Mouse (Mus musculus) liver, embryonic 11.5 days (tissue): ENCODE data around the gene Slc43a2. TPM values are rescaled to one million over a fixed set of nuclear protein-coding genes. Genes with fewer than 3 reads are reported as not detected.

Experiments
- ATAC-seq: fragments of 200-750 bp; cut with Nextera tagmentation; replicated peaks from 2 replicates; pipeline ENCODE4 v1.8.0; 2017; ENCODE audit warnings: moderate number of reproducible peaks, mild to moderate bottlenecking, moderate TSS enrichment, moderate library complexity; ENCODE audit not compliant: low FRiP score
- DNase-seq: peaks from one replicate; pipeline ENCODE4 v3.0.0-alpha.2; 2017; ENCODE audit warnings: low spot score
- H3K27ac ChIP-seq: fragments of 300-500 bp; sonication (generic); 2 replicates; pipeline ENCODE4 v1.5.1; 2014; ENCODE audit warnings: mild to moderate bottlenecking, low read depth, low read length, control low read depth
- H3K27me3 ChIP-seq: fragments of 300-500 bp; sonication (generic); replicated peaks from 2 replicates; pipeline ENCODE4 v1.6.1; 2014; ENCODE audit warnings: low read length, mixed read lengths; ENCODE audit not compliant: control insufficient read depth, insufficient read depth
- H3K36me3 ChIP-seq: fragments of 300-500 bp; sonication (generic); 2 replicates; pipeline ENCODE4 v1.6.1; 2014; ENCODE audit warnings: mild to moderate bottlenecking, low read length, moderate library complexity, mixed read lengths; ENCODE audit not compliant: control insufficient read depth, insufficient read depth
- H3K4me1 ChIP-seq: fragments of 300-500 bp; sonication (generic); replicated peaks from 2 replicates; pipeline ENCODE4 v1.6.1; 2014; ENCODE audit warnings: low read length, mixed read lengths; ENCODE audit not compliant: control insufficient read depth, insufficient read depth
- H3K4me2 ChIP-seq: fragments of 300-500 bp; sonication (generic); 2 replicates; pipeline ENCODE4 v1.6.1; 2014; ENCODE audit warnings: mild to moderate bottlenecking, control low read depth, moderate library complexity
- H3K4me3 ChIP-seq: fragments of 300-500 bp; sonication (generic); 2 replicates; pipeline ENCODE4 v1.5.1; 2014; ENCODE audit warnings: low read depth, low read length, control low read depth
- H3K9ac ChIP-seq: fragments of 300-500 bp; sonication (generic); 2 replicates; pipeline ENCODE4 v1.6.1; 2014; ENCODE audit warnings: low read depth, low read length, control low read depth
- H3K9me3 ChIP-seq: fragments of 300-500 bp; sonication (generic); 2 replicates; pipeline ENCODE4 v1.6.1; 2016; ENCODE audit warnings: low read length, inconsistent platforms, mixed read lengths; ENCODE audit not compliant: control insufficient read depth
- WGBS: fragments of 180-500 bp; shearing (Covaris S2); extraction: QIAGEN DNeasy Blood & Tissue Kit; methylation state at CpG from one replicate; pipeline ENCODE4 v1.1.7; 2014; 5-methylcytosine and 5-hydroxymethylcytosine counted together
- polyA plus RNA-seq: library from polyadenylated mRNA; unstranded; fragments of >200 nt; fragmentation: Nextera tagmentation; extraction: Ambion mirVana; gene quantifications from 2 replicates; pipeline ENCODE4 v1.2.1, GENCODE M21; 2014

Slc43a2 gene
- polyA plus RNA-seq, 1 experiment from 2014 or later, result 7.8 TPM

- H3K27ac ChIP-seq, result no peak overlapping the region
- 57% methylated on average over 12 of the region's 14 CpGs for WGBS
- H3K27me3 ChIP-seq, result no peaks in the 10 kb centered on the region
- DNase-seq (no peak), ATAC-seq (no peak)
- no peak overlapping the region for H3K9ac ChIP-seq
- H3K4me1 ChIP-seq, result peaks cover 28% of the 10 kb centered on the region
- no peaks in the 10 kb centered on the region for H3K9me3 ChIP-seq
- H3K4me2 ChIP-seq, result no peak overlapping the region
- no peak overlapping the region for H3K4me3 ChIP-seq
- no peaks in the 10 kb centered on the region for H3K36me3 ChIP-seq
Observed at GRCm38 (mm10) chr11:75571126-75571990, 39.9 kb downstream of the Slc43a2 start.

- H3K9ac ChIP-seq, result no peak overlapping the region
- ATAC-seq (no peak), DNase-seq (no peak)
- H3K36me3 ChIP-seq, result no peaks in the 10 kb centered on the region
- no peaks in the 10 kb centered on the region for H3K27me3 ChIP-seq
- H3K4me2 ChIP-seq, result peak overlapping the region; percentile 50
- no peak overlapping the region for H3K4me3 ChIP-seq
- 27% methylated on average over 10 of the region's 10 CpGs for WGBS
- peak overlapping the region; percentile 51 for H3K27ac ChIP-seq
- H3K9me3 ChIP-seq, result no peaks in the 10 kb centered on the region
- H3K4me1 ChIP-seq, result peaks cover 21% of the 10 kb centered on the region
Observed at GRCm38 (mm10) chr11:75572301-75572791, 40.9 kb downstream of the Slc43a2 start.

GRCm38 (mm10) chr11:75572854-75573650 lies 41.6 kb downstream of the Slc43a2 start:
- Histone ChIP-seq H3K4me3 (no peak overlapping the region), H3K9ac (peak overlapping the region; percentile 30; the same call in 1 of the 2 replicates), H3K9me3 (no peaks in the 10 kb centered on the region), H3K4me2 (peak overlapping the region; percentile 50), H3K27me3 (no peaks in the 10 kb centered on the region), H3K36me3 (no peaks in the 10 kb centered on the region), H3K4me1 (peaks cover 16% of the 10 kb centered on the region), H3K27ac (peak overlapping the region; percentile 51)
- WGBS, result 8% methylated on average over 12 of the region's 12 CpGs
- ATAC-seq (peak; percentile 88), DNase-seq (peak; percentile 90)

- Histone ChIP-seq H3K4me3 (no peak overlapping the region), H3K9me3 (no peaks in the 10 kb centered on the region), H3K4me2 (no peak overlapping the region), H3K4me1 (peaks cover 16% of the 10 kb centered on the region), H3K27me3 (no peaks in the 10 kb centered on the region), H3K27ac (no peak overlapping the region), H3K9ac (no peak overlapping the region), H3K36me3 (no peaks in the 10 kb centered on the region)
- ATAC-seq (no peak), DNase-seq (no peak)
- 80% methylated on average over 5 of the region's 5 CpGs for WGBS
Observed at GRCm38 (mm10) chr11:75574378-75575123, 43.1 kb downstream of the Slc43a2 start.

GRCm38 (mm10) chr11:75575560-75576123 lies 44.1 kb downstream of the Slc43a2 start:
- no peaks in the 10 kb centered on the region for H3K27me3 ChIP-seq
- peaks cover 16% of the 10 kb centered on the region for H3K4me1 ChIP-seq
- no peaks in the 10 kb centered on the region for H3K36me3 ChIP-seq
- ATAC-seq (no peak), DNase-seq (no peak)
- H3K4me3 ChIP-seq, result no peak overlapping the region
- no peaks in the 10 kb centered on the region for H3K9me3 ChIP-seq
- H3K4me2 ChIP-seq, result no peak overlapping the region
- no peak overlapping the region for H3K9ac ChIP-seq
- WGBS, result 64% methylated on average over 9 of the region's 9 CpGs
- H3K27ac ChIP-seq, result no peak overlapping the region

- no peak for DNase-seq
- Histone ChIP-seq H3K9me3 (no peaks in the 10 kb centered on the region), H3K36me3 (no peaks in the 10 kb centered on the region), H3K4me3 (no peak overlapping the region), H3K4me2 (no peak overlapping the region), H3K27me3 (no peaks in the 10 kb centered on the region), H3K4me1 (no peaks in the 10 kb centered on the region), H3K9ac (no peak overlapping the region), H3K27ac (no peak overlapping the region)
- 81% methylated on average over 5 of the region's 5 CpGs for WGBS
- no peak for ATAC-seq
Observed at GRCm38 (mm10) chr11:75578609-75579008, 47.1 kb downstream of the Slc43a2 start.

GRCm38 (mm10) chr11:75581495-75582149 lies 50.1 kb downstream of the Slc43a2 start:
- H3K4me2 ChIP-seq, result no peak overlapping the region
- no peaks in the 10 kb centered on the region for H3K36me3 ChIP-seq
- H3K27ac ChIP-seq, result no peak overlapping the region
- H3K4me3 ChIP-seq, result no peak overlapping the region
- 93% methylated on average over 7 of the region's 7 CpGs for WGBS
- DNase-seq (no peak), ATAC-seq (no peak)
- H3K4me1 ChIP-seq, result no peaks in the 10 kb centered on the region
- H3K9me3 ChIP-seq, result no peaks in the 10 kb centered on the region
- no peak overlapping the region for H3K9ac ChIP-seq
- H3K27me3 ChIP-seq, result no peaks in the 10 kb centered on the region

GRCm38 (mm10) chr11:75583521-75583920 lies 52.0 kb downstream of the Slc43a2 start:
- Histone ChIP-seq H3K9me3 (no peaks in the 10 kb centered on the region), H3K27me3 (no peaks in the 10 kb centered on the region), H3K36me3 (no peaks in the 10 kb centered on the region), H3K4me2 (no peak overlapping the region), H3K4me3 (no peak overlapping the region), H3K9ac (no peak overlapping the region), H3K27ac (no peak overlapping the region), H3K4me1 (peaks cover under 1% of the 10 kb centered on the region; the same call in 1 of the 2 replicates)
- DNase-seq, result no peak
- 65% methylated on average over 2 of the region's 2 CpGs for WGBS
- ATAC-seq, result no peak
